Mouse (Mus musculus) cerebellum, adult 2 months (tissue): Measurements from ENCODE around the gene Tmem87b. TPM values are rescaled to one million over a fixed set of nuclear protein-coding genes. Genes with fewer than 3 reads are reported as not detected.

Source experiments
- DNase-seq, 2 experiments: peaks; one replicate each; pipeline ENCODE4 v3.0.0; 2021
- H3K27ac ChIP-seq: fragments of 200-500 bp; 2 replicates; pipeline ENCODE4 v1.5.1; 2012; ENCODE audit warnings: low read length, control low read depth, inconsistent platforms; ENCODE audit not compliant: insufficient read depth
- H3K27me3 ChIP-seq: fragments of 200-500 bp; 2 replicates; pipeline ENCODE4 v1.6.1; 2012; ENCODE audit warnings: inconsistent platforms, mild to moderate bottlenecking, low read length, moderate library complexity; ENCODE audit not compliant: control insufficient read depth, insufficient read depth
- H3K4me1 ChIP-seq: fragments of 200-500 bp; 2 replicates; pipeline ENCODE4 v1.6.1; 2011; ENCODE audit warnings: low read length; ENCODE audit not compliant: control insufficient read depth, insufficient read depth
- H3K4me3 ChIP-seq: fragments of 200-500 bp; replicated peaks from 2 replicates; pipeline ENCODE3; 2011; ENCODE audit warnings: mild to moderate bottlenecking, low read depth, low read length, control low read depth; ENCODE audit not compliant: insufficient read depth
- CTCF ChIP-seq: fragments of 200-500 bp; IDR thresholded peaks from 2 replicates; pipeline ENCODE4 v1.5.1; 2011; ENCODE audit warnings: low read depth, mild to moderate bottlenecking, control low read depth, low read length, moderate library complexity, borderline replicate concordance; ENCODE audit not compliant: insufficient read depth
- POLR2A ChIP-seq: fragments of 200-500 bp; IDR thresholded peaks from 2 replicates; pipeline ENCODE4 v1.6.1; 2011; ENCODE audit warnings: low read length, control low read depth, borderline replicate concordance; ENCODE audit not compliant: insufficient read depth
- WGBS: fragments of 180-500 bp; shearing (Covaris S2); methylation state at CpG from one replicate; pipeline ENCODE4 v1.1.7; 2018; 5-methylcytosine and 5-hydroxymethylcytosine counted together
- polyA plus RNA-seq: library from polyadenylated mRNA; depleted of rRNA; stranded (reverse); fragments of >200 nt; gene quantifications from 2 replicates; pipeline ENCODE4 v1.2.3, GENCODE M21; 2012

The Tmem87b gene
- polyA plus RNA-seq, 1 experiment: 28.0 TPM

- TF ChIP-seq CTCF (no peak), POLR2A (no peak)
- 51% methylated on average over 4 of the region's 4 CpGs for WGBS
- DNase-seq: no peak
- no peaks in the 10 kb centered on the region for H3K27me3 ChIP-seq
- H3K27ac ChIP-seq: no peak overlapping the region
- no peaks in the 10 kb centered on the region for H3K4me1 ChIP-seq
- H3K4me3 ChIP-seq: no peak overlapping the region
Measured at GRCm38 (mm10) chr2:128805341-128805740, 12.6 kb upstream of the Tmem87b start.

- Histone ChIP-seq H3K4me1 (no peaks in the 10 kb centered on the region), H3K4me3 (no peak overlapping the region), H3K27me3 (no peaks in the 10 kb centered on the region), H3K27ac (no peak overlapping the region)
- TF ChIP-seq POLR2A (no peak), CTCF (no peak)
- WGBS: 83% methylated on average over 8 of the region's 8 CpGs
- no peak for DNase-seq
Measured at GRCm38 (mm10) chr2:128806561-128806960, 11.4 kb upstream of the Tmem87b start.

GRCm38 (mm10) chr2:128812761-128813160 lies 5.2 kb upstream of the Tmem87b start:
- no peak overlapping the region for H3K27ac ChIP-seq
- no peak for DNase-seq
- no peak for TF ChIP-seq CTCF
- TF ChIP-seq POLR2A: no peak
- H3K4me3 ChIP-seq: no peak overlapping the region
- H3K4me1 ChIP-seq: no peaks in the 10 kb centered on the region
- H3K27me3 ChIP-seq: no peaks in the 10 kb centered on the region
- whole genome bisulfite sequencing: 44% methylated on average over 2 of the region's 2 CpGs

GRCm38 (mm10) chr2:128816311-128816710 lies 1.6 kb upstream of the Tmem87b start:
- H3K4me1 ChIP-seq: peaks cover 12% of the 10 kb centered on the region
- 66% methylated on average over 1 of the region's 1 CpGs for WGBS

GRCm38 (mm10) chr2:128816916-128817315 lies 1.0 kb upstream of the Tmem87b start:
- H3K27ac ChIP-seq: no peak overlapping the region
- no peak for DNase-seq
- no peak overlapping the region for H3K4me3 ChIP-seq
- peaks cover 15% of the 10 kb centered on the region for H3K4me1 ChIP-seq
- TF ChIP-seq CTCF: no peak
- TF ChIP-seq POLR2A: no peak
- H3K27me3 ChIP-seq: no peaks in the 10 kb centered on the region
- 31% methylated on average over 6 of the region's 6 CpGs for WGBS

More at GRCm38 (mm10) chr2:128816311-128816710, 1.6 kb upstream of the Tmem87b start:
- Histone ChIP-seq H3K27ac (no peak overlapping the region), H3K4me3 (no peak overlapping the region), H3K27me3 (no peaks in the 10 kb centered on the region)
- no peak for DNase-seq
- no peak for TF ChIP-seq POLR2A
- TF ChIP-seq CTCF: no peak

GRCm38 (mm10) chr2:128817387-128817785 lies 532 bp upstream of the Tmem87b start:
- Histone ChIP-seq H3K4me1 (peaks cover 15% of the 10 kb centered on the region), H3K27me3 (no peaks in the 10 kb centered on the region), H3K4me3 (peak overlapping the region; percentile 67), H3K27ac (peak overlapping the region; percentile 20; the same call in 1 of the 2 replicates)
- TF ChIP-seq CTCF: peak; percentile 41; the same call in 1 of the 2 replicates
- peak; percentile 29; the same call in 1 of the 2 replicates for TF ChIP-seq POLR2A
- WGBS: 0% methylated on average over 7 of the region's 7 CpGs
- no peak for DNase-seq

- DNase-seq: peak in 1 of 2 experiments; percentile 11
- H3K4me1 ChIP-seq: peaks cover 15% of the 10 kb centered on the region
- H3K4me3 ChIP-seq: peak overlapping the region; percentile 88
- no peaks in the 10 kb centered on the region for H3K27me3 ChIP-seq
- TF ChIP-seq POLR2A: no peak
- TF ChIP-seq CTCF: no peak
- peak overlapping the region; percentile 95 for H3K27ac ChIP-seq
- 5% methylated on average over 14 of the region's 14 CpGs for whole genome bisulfite sequencing
Measured at GRCm38 (mm10) chr2:128818956-128819643, 1.2 kb downstream of the Tmem87b start.

GRCm38 (mm10) chr2:128820631-128821030 lies 2.7 kb downstream of the Tmem87b start:
- 80% methylated on average over 2 of the region's 2 CpGs for WGBS
- Histone ChIP-seq H3K4me1 (peaks cover 15% of the 10 kb centered on the region), H3K27me3 (no peaks in the 10 kb centered on the region), H3K27ac (no peak overlapping the region), H3K4me3 (no peak overlapping the region)
- no peak for TF ChIP-seq POLR2A
- TF ChIP-seq CTCF: no peak
- DNase-seq: no peak
